Mouse (Mus musculus): Measurements from ENCODE around the gene Retreg1. TPM values are rescaled to one million over a fixed set of nuclear protein-coding genes. Genes with fewer than 3 reads are reported as not detected.

Gene Retreg1
- polyA plus RNA-seq, 3 experiments from 2014 or later = 53.0 to 73.2 (median 58.3) TPM

DNA sequence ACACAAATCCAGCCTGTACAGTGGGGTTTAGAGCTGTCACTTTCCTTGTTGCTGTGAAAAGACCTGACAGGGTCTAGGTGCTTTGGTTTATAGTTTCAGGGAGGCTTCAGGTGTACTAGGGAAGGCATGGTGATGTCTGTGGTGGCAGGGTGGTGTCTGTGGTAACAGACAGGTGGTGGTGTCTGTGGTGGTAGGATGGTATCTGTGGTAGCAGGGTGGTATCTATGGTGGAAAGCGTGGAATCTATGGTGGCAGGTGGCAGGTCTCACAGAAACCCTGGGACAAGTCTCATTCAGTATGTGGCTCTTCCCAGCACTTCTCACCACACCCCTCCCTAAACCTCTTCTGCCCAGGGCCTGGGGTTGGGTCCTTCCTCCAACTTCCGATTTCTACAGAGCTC, 8.7 kb upstream of the Retreg1 start:
- no peak for ATAC-seq

DNA sequence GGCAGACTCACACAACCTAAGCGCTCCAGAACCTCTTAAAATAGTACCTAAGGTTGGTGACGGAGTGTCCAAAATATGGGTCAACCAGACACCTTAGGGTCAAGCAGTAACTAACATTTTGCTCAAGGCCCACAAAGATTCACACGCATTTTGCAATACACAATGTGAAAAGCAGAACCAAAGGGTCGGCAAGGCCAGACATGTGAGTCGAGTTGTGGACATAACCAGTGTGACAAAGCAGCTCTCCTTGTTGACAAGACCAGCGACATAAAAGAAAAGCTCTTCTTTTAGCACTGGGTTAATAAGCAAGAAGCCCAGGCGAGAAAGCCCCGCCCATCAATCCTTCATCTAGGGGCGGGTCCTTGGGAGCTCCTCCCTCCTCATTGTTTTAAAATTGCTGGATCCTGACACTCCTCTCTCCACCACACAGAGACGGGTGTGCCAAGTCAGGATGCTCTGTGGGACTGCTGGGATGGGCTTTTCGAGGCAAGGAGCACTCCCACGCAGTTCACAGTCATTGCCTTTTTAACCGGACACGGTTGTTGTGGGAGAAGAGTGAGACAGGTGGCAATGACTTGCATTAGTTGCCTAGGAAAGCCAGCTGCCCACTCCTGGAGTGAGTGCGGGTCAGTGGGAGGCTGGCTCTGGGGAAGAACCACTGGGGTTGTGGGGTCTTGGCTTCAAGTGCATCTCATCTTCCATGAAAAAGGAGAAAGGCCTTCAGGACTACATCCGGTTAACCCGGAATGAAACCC, 7.9 kb upstream of the Retreg1 start:
- ATAC-seq = no peak

GRCm38 (mm10) chr15:25842462-25843085, 406 bp upstream of the Retreg1 start:
- ATAC-seq = no peak

DNA sequence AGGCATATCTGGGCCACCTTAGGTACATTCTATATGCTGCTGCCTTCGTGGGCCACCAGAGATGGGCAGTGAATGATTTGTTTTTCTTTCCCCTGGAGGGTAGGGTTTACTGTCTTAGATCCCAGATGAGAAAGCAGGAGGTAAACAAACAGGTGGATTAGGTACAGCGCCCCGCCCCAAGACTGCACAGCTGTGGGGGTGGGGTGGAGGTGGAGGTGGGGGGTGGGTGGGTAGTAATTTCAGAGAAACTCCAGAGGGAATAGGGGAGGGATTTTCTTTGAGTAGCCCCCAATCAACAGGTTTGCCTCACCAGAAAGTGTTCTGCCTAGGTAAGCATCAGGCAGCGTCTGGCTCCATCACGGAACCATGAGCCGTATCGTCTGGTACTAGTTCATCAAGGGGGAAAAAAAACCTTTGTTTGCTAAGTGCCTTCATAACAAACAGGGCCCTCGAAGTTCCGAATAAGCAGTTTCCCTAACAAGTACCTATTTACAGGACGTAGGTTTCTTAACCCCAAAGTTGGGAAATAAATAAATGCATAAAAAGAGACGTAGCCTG, 1.1 kb downstream of the Retreg1 start:
- ATAC-seq = no peak

GRCm38 (mm10) chr15:25844771-25845170, 1.8 kb downstream of the Retreg1 start:
- peak; percentile 31 for ATAC-seq

DNA sequence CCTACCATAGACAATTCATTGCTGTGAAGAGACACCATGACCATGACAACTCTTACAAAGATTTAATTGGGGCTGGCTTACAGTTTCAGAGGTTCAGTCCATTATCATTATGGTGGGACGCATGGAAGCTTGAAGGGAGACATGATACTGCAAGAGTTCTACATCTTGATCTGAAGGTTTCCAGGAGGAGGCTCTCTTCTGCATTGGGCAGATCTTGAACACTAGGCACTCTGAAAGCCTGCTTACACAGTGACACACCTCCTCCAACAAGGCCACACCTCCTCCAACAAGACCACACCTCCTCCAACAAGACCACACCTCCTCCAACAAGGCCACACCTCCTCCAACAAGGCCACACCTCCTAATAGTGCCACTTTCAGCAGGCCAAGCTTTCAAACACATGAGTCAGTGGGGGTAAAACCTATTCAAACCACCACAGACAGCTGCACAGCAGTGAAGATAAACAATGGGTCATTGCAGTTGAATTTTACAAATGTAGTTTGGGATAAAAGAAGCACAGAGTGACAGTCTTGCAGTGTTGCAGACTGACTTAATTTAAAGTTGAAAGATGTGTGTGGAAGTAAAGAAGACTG, 4.7 kb downstream of the Retreg1 start:
- ATAC-seq = no peak

DNA sequence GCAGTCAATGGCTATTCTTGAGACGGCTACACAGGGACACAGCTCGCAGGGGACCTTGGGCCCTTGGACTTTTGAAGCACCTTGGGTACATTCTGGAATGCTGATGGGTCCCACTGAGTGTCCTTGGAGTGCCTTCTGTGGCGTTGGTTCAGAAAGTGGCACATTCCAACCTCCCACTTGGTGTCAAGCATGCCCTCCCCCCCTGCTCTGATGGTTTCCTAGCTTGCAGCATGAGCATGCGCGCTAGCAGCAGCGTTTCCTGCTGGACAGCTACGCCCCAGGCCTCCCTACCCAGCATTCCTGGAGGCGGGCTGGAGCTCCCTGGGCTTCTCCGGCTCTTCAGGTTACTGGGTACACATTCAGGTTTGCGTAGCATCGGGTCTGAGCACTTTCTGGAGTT, 7.6 kb downstream of the Retreg1 start:
- ATAC-seq = no peak

GRCm38 (mm10) chr15:25854270-25854904, 11.4 kb downstream of the Retreg1 start:
- ATAC-seq = no peak

- ATAC-seq = peak; percentile 71
These were observed 15.7 kb downstream of the Retreg1 start for GRCm38 (mm10) chr15:25858611-25859058.

- ATAC-seq = no peak
These were observed 16.5 kb downstream of the Retreg1 start for GRCm38 (mm10) chr15:25859469-25859868.

DNA sequence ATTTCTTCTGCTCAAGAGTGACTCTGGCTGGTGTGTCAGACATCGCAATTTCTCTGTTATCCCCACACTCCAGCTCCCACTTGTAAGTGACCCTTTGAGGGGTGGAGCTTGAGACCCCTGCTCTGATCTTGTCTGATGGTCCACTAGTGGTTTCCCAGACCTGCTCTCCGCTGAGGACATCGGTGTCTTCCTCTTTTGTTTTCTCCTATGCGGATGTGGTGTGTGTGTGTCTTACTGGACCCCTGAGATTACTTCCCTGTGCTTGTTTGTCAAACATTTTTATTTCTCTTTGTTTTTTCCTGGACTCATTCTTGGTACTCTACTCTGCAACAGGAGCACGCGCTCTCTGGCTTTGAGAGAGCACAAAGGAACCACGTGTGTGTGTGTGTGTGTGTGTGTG, 18.9 kb downstream of the Retreg1 start:
- no peak for ATAC-seq

GRCm38 (mm10) chr15:25865605-25866004, 22.6 kb downstream of the Retreg1 start:
- ATAC-seq = peak; percentile 65

- no peak for ATAC-seq
These were observed 23.1 kb downstream of the Retreg1 start for GRCm38 (mm10) chr15:25866106-25866505.

GRCm38 (mm10) chr15:25869129-25869528, 26.1 kb downstream of the Retreg1 start:
- no peak for ATAC-seq

- no peak for ATAC-seq
These were observed 28.5 kb downstream of the Retreg1 start for GRCm38 (mm10) chr15:25871470-25871869.

- ATAC-seq = no peak
These were observed 29.1 kb downstream of the Retreg1 start for GRCm38 (mm10) chr15:25872118-25872517.

- no peak for ATAC-seq
These were observed 29.7 kb downstream of the Retreg1 start for GRCm38 (mm10) chr15:25872657-25873056.

- no peak for ATAC-seq
These were observed 30.6 kb downstream of the Retreg1 start for GRCm38 (mm10) chr15:25873536-25873935.

DNA sequence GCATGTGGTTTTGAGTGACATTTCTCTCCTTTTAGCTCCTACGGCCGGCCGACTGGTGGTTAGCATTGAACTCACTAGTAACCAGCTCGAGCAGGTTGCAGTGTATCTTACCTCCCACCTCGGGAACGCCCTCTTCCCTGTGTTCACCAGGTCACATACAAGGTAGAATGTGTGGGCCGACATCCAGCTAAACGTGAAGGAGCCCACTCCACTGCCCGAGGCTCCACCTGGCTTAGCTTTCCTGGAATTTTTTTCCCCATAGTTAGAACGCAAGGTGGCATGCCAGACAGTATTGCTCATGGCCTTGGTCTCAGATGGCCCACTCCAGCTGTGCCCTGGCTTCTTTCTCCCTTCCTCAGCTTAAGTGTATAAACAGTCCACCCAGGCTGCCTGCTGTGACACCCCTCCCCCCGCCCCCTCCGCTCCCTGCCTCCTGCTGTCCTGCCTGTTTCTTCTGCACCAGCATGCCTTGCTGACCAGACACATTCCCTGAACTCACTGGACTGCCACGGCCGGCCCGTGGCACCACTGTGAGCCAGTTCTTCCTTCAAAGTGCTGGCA, 33.7 kb downstream of the Retreg1 start:
- ATAC-seq = no peak

- ATAC-seq = no peak
These were observed 34.8 kb downstream of the Retreg1 start for GRCm38 (mm10) chr15:25877798-25878197.

DNA sequence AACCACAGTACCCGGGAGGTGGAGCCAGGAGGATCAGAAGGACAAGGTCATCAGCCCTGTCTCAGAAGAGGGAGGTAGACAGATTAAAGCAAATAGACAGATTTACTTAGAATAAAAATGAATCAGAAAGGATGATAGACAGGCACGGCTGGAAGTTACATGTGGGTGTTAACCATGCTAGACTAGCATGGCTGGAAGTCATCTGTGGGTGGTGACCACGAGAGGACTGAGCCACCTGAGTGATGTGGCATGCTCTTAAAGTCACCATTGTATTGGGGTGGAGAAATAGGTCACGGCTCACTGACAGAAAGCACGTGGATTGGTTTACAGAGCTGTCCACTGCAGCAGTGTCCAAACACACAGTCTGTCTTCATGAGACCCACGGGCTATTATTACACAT, 36.2 kb downstream of the Retreg1 start:
- ATAC-seq = no peak

DNA sequence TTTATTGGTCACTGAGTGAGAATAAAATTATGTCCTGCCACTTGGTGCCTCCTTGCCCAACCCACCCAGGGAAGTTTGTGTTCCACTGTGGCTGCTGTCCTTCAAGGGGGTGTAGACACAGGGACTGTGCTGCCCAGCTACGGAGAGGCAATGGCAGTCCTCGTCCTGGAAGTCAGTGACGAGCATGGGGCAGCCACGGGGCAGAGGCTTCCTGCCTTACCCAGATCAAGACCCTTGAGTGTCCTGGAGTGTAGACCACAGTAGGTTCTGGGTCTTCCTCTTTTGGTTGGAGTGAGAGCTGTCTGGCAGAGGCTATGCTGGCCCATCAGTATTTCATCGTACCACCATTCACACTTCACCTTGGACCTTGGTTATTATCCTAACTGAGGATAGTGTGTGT, 37.2 kb downstream of the Retreg1 start:
- ATAC-seq = no peak

GRCm38 (mm10) chr15:25882002-25882401, 39.0 kb downstream of the Retreg1 start:
- ATAC-seq = no peak

Data from inflammation-experienced regulatory T-cells, adult 6 months (primary cell).